In the genomic region with DNA sequence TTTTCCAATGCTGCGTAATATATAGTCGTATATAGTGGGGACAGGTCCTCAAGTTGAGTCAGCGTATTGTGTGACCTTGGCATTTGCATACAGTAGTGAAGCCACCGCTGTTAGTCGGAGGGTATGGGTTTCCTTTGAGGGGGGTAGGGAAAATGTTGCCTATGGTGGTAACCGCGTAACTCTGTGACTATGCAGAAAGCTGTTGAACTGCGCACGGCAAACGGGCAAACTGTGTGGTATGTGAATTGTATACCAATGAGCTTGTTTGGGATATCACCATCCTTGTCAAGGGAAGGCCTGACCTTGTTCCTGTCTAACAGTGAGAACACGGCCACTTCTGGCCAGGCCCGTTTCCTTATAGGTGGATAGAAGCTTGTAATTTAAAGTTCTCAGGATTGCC, we compare ENCODE assay signal across 31 mouse cellular contexts. TPM values are rescaled to one million over a fixed set of nuclear protein-coding genes. Genes with fewer than 3 reads are reported as not detected.
A peak's percentile ranks its signal among the peaks of the same experiment; 100 is the strongest.
DNase-seq lines count a peak whose midpoint lies in the region; ATAC-seq and TF ChIP-seq lines count a peak whose summit lies in the region.
"Had no signal": no experiment of that assay in that cellular context is flagged by ENCODE, and none has a peak within 500 bp of the region (broad histone marks: within the 10 kb centered on the region; RNA-seq: fewer than 3 reads in every experiment).

No protein-coding gene starts in this region.

- H3K4me2 ChIP-seq in forebrain, embryonic 12.5 days = no peak overlapping the region
- H3K4me2 ChIP-seq in forebrain, embryonic 14.5 days (ENCODE audit: low read length) = no peak overlapping the region
- no peak overlapping the region for H3K4me2 ChIP-seq in hindbrain, embryonic 11.5 days (replicated peaks; ENCODE audit: low read depth, low read length)
- H3K4me2 ChIP-seq: embryonic facial prominence, embryonic 13.5 days; hindbrain, embryonic 14.5 days; liver, embryonic 12.5 days; midbrain, embryonic 11.5 days; neural tube, embryonic 15.5 days had no signal

- H3K4me3 ChIP-seq in forebrain, embryonic 12.5 days (replicated peaks) = no peak overlapping the region
- no peak overlapping the region for H3K4me3 ChIP-seq in forebrain, embryonic 14.5 days (ENCODE audit: low read depth, low read length)
- H3K4me3 ChIP-seq in left cerebral cortex, adult 2 months = no peak overlapping the region
- H3K4me3 ChIP-seq in hindbrain, embryonic 11.5 days (ENCODE audit: low read depth, low read length) = no peak overlapping the region
- H3K4me3 ChIP-seq: embryonic facial prominence, embryonic 13.5 days; forebrain, embryonic 10.5 days; layer of hippocampus, adult 2 months; liver, embryonic 12.5 days; neural tube, embryonic 15.5 days had no signal

- no peak for DNase-seq in forebrain, embryonic 14.5 days (ENCODE audit: low spot score)
- DNase-seq in induced T-regulatory cell, adult 2 months (ENCODE audit: low read depth) = peak; percentile 88
- DNase-seq in thymus, postnatal 14 days = peak; percentile 48
- no peak for DNase-seq in left cerebral cortex, adult 2 months (ENCODE audit: extremely low spot score in 1 of 2, low spot score in 2 of 2)
- no peak for DNase-seq in hindbrain, embryonic 11.5 days (ENCODE audit: low spot score)
- DNase-seq in heart, adult 9 months (ENCODE audit: low spot score in 2 of 2) = no peak
- DNase-seq: adrenal gland, adult 8-10 months; cerebellum, adult 8-10 months; cerebellum, postnatal 25 days; forebrain, postnatal 0 days; kidney, adult 18-20 months; kidney, postnatal 36 days; left cerebral cortex, postnatal 4 days; liver, postnatal 0 days; lung, postnatal 36 days; right cerebral cortex, postnatal 25 days had no signal

- H3K9me3 ChIP-seq in forebrain, embryonic 12.5 days = no peaks in the 10 kb centered on the region
- H3K9me3 ChIP-seq in forebrain, embryonic 14.5 days (replicated peaks; ENCODE audit: control insufficient read depth, low read length) = 0 out of 2 replicates have a peak, but pooled peaks cover 2% of the 10 kb centered on the region
- H3K9me3 ChIP-seq in hindbrain, embryonic 11.5 days (ENCODE audit: control insufficient read depth, low read length) = no peaks in the 10 kb centered on the region
- H3K9me3 ChIP-seq: embryonic facial prominence, embryonic 13.5 days; forebrain, embryonic 10.5 days; liver, embryonic 12.5 days; neural tube, embryonic 15.5 days had no signal

- peaks cover 6% of the 10 kb centered on the region for H3K4me1 ChIP-seq in forebrain, embryonic 12.5 days
- H3K4me1 ChIP-seq in forebrain, embryonic 14.5 days (ENCODE audit: control insufficient read depth, insufficient read depth, low read length) = no peaks in the 10 kb centered on the region
- H3K4me1 ChIP-seq in hindbrain, embryonic 11.5 days (replicated peaks; ENCODE audit: control insufficient read depth, insufficient read depth, low read length) = no peaks in the 10 kb centered on the region
- H3K4me1 ChIP-seq: liver, embryonic 12.5 days had no signal

- 0 out of 2 replicates have a peak, but pooled peaks have one; percentile 17 for ATAC-seq in forebrain, embryonic 12.5 days (ENCODE audit: low FRiP score)
- no peak for ATAC-seq in forebrain, embryonic 14.5 days
- ATAC-seq in CD4-positive, CD25-positive, alpha-beta regulatory T cell, adult 4 months = peak; percentile 18
- ATAC-seq in hindbrain, embryonic 11.5 days (ENCODE audit: low FRiP score) = no peak
- ATAC-seq: forebrain, postnatal 0 days; liver, embryonic 12.5 days; liver, postnatal 0 days had no signal

- no peak for TF ChIP-seq CTCF in left cerebral cortex, adult 2 months (IDR thresholded peaks at IDR 0.05)

- H3K27ac ChIP-seq in forebrain, embryonic 12.5 days = no peak overlapping the region
- H3K27ac ChIP-seq in forebrain, embryonic 14.5 days (ENCODE audit: low read depth, low read length) = no peak overlapping the region
- no peak overlapping the region for H3K27ac ChIP-seq in left cerebral cortex, adult 2 months
- no peak overlapping the region for H3K27ac ChIP-seq in hindbrain, embryonic 11.5 days (ENCODE audit: low read depth, low read length)
- H3K27ac ChIP-seq: embryonic facial prominence, embryonic 13.5 days; forebrain, embryonic 10.5 days; hindbrain, embryonic 14.5 days; layer of hippocampus, adult 2 months; liver, embryonic 12.5 days; neural tube, embryonic 15.5 days; stomach, postnatal 0 days had no signal

- H3K36me3 ChIP-seq in forebrain, embryonic 12.5 days (replicated peaks) = no peaks in the 10 kb centered on the region
- H3K36me3 ChIP-seq in forebrain, embryonic 14.5 days (ENCODE audit: control insufficient read depth, insufficient read depth, low read length) = no peaks in the 10 kb centered on the region
- H3K36me3 ChIP-seq in hindbrain, embryonic 11.5 days (ENCODE audit: control insufficient read depth, insufficient read depth, low read length) = no peaks in the 10 kb centered on the region
- H3K36me3 ChIP-seq: embryonic facial prominence, embryonic 13.5 days; forebrain, embryonic 10.5 days; liver, embryonic 12.5 days; neural tube, embryonic 15.5 days had no signal

- 92% methylated on average over 12 of the region's 12 CpGs for WGBS in forebrain, embryonic 12.5 days
- WGBS in forebrain, embryonic 14.5 days = 91% methylated on average over 12 of the region's 12 CpGs
- 95% methylated on average over 12 of the region's 12 CpGs for WGBS in hindbrain, embryonic 11.5 days

- no peaks in the 10 kb centered on the region for H3K27me3 ChIP-seq in forebrain, embryonic 12.5 days
- H3K27me3 ChIP-seq in forebrain, embryonic 14.5 days (replicated peaks; ENCODE audit: control insufficient read depth, insufficient read depth, low read length) = no peaks in the 10 kb centered on the region
- no peaks in the 10 kb centered on the region for H3K27me3 ChIP-seq in hindbrain, embryonic 11.5 days (ENCODE audit: control insufficient read depth, insufficient read depth, low read length)
- H3K27me3 ChIP-seq: embryonic facial prominence, embryonic 13.5 days; liver, embryonic 12.5 days; neural tube, embryonic 15.5 days had no signal

- intact Hi-C loops in left cerebral cortex, adult 2 months (cut with DNase I) = no loop called here

- no peak overlapping the region for H3K9ac ChIP-seq in forebrain, embryonic 12.5 days
- H3K9ac ChIP-seq in forebrain, embryonic 14.5 days (ENCODE audit: low read length) = no peak overlapping the region
- no peak overlapping the region for H3K9ac ChIP-seq in hindbrain, embryonic 11.5 days (ENCODE audit: low read depth, low read length)
- H3K9ac ChIP-seq: embryonic facial prominence, embryonic 13.5 days; forebrain, postnatal 0 days; hindbrain, embryonic 14.5 days; liver, embryonic 12.5 days; liver, postnatal 0 days; neural tube, embryonic 15.5 days had no signal

RNA-seq across cellular contexts. Expression of gene Cd2, which starts 1.9 kb away (rescaled TPM):
- polyA plus RNA-seq in forebrain, embryonic 12.5 days (2016; fragmentation: Nextera tagmentation; extraction: Ambion mirVana) = not detected in 2 replicates
- polyA plus RNA-seq in forebrain, embryonic 14.5 days (2014; fragmentation: Nextera tagmentation; extraction: Ambion mirVana) = 0.30 and 0.45 TPM in 2 replicates
- 1,000 to 10,000 TPM; 1,558 to 1,756 TPM for polyA plus RNA-seq in CD4-positive, CD25-positive, alpha-beta regulatory T cell, adult 4 months (2017; shearing (Covaris generic))
- total RNA-seq in left cerebral cortex, adult 2 months (2021) = not detected
- polyA plus RNA-seq in hindbrain, embryonic 11.5 days (2014; fragmentation: Nextera tagmentation; extraction: Ambion mirVana) = 0.14 TPM in 1 of 2 replicates, not detected in the other
- total RNA-seq: forebrain, postnatal 0 days; gastrocnemius, adult 8-10 months; layer of hippocampus, adult 2 months; layer of hippocampus, postnatal 14 days had no signal
- polyA plus RNA-seq: C2C12; embryonic facial prominence, embryonic 13.5 days; forebrain, embryonic 10.5 days; heart, embryonic 14.5 days; hindbrain, embryonic 14.5 days; limb, embryonic 14.5 days; liver, embryonic 12.5 days; midbrain, embryonic 11.5 days; neural tube, embryonic 15.5 days; stomach, postnatal 0 days had no signal

Comparison
In these comparisons a context has a peak if more than half of its experiments do, and no peak if none do; other contexts are left out.
1. ATAC-seq: peak in forebrain, embryonic 12.5 days (single experiment) and CD4-positive, CD25-positive, alpha-beta regulatory T cell, adult 4 months (single experiment); none in forebrain, embryonic 14.5 days (single experiment) and hindbrain, embryonic 11.5 days (single experiment).
2. DNase-seq: peak in induced T-regulatory cell, adult 2 months (single experiment) and thymus, postnatal 14 days (single experiment); none in forebrain, embryonic 14.5 days (single experiment), left cerebral cortex, adult 2 months (0 of 2), hindbrain, embryonic 11.5 days (single experiment) and heart, adult 9 months (0 of 2).
3. RNA of gene Cd2, which starts 1.9 kb away (polyA plus RNA-seq): 1,558 to 1,756 TPM in CD4-positive, CD25-positive, alpha-beta regulatory T cell, adult 4 months; 0.30 to 0.45 TPM in forebrain, embryonic 14.5 days, 0.14 TPM in hindbrain, embryonic 11.5 days and not detected in forebrain, embryonic 12.5 days; every median in the first group is over 1,000 times any median in the second.